Mouse (Mus musculus): Measurements from ENCODE around the gene Drosha.

DNA sequence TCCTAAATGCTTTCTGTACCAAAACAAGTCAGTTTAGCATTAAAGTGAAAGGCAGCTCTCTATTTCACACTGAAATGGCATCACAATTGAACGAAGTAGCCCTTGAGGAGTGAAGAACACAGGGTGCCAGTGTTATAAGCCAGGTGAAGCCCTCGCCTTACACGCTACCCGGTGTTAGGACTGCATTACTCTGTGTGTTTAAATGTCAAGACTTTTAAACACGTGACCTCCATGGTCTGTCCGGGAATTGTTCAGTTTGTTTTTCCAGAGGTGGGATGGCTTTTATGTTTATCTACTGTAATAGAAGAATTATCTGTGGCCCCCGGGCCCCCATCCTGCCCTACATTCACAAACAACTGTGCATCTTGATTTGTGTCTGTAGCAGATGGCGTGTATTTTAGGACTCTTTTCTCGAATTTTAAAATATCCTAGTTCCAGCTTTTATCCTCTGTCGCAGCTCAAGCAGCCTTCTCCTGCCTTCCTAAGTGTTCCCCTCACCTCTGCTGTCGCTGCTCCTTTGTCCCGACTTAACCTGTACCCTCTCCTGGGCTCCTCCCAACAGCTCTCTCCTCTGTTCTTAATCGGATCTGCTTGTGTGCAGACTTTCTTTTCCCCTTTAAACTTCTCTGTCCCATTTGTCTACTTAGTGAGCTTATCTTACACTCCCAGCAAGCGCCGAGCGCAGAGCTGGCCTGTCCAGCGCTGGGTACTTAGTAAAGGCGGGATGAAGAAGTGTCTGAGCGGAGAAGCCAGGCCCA, 83.5 kb downstream of the Drosha start:
- TF ChIP-seq POLR2A (IDR thresholded peaks at IDR 0.05; ENCODE audit: extremely low read depth, insufficient read depth, low read length) (no peak), CTCF (IDR thresholded peaks at IDR 0.05; ENCODE audit: extremely low read depth, insufficient read depth, low read length) (no peak)

Measured in cortical plate, adult 2 months (tissue).